Mouse (Mus musculus) adrenal gland, adult 8-10 months (tissue): Measurements from ENCODE around the gene Wdr74. TPM values are rescaled to one million over a fixed set of nuclear protein-coding genes. Genes with fewer than 3 reads are reported as not detected.

ENCODE experiments used
- microRNA-seq, 2 experiments: library from miRNA; unstranded; fragments of <30 nt; microRNA quantifications; one replicate each; pipeline ENCODE4 v1.2.0; 2022
- total RNA-seq, 4 experiments: library from RNA; stranded (reverse); gene quantifications; 2 replicates each; pipeline ENCODE4 v1.2.4; 2022

The Wdr74 gene
- total RNA-seq, 4 experiments from 2014 or later: 49.1 to 60.4 (median 53.3) TPM

Small RNAs within 50 kb of the gene (microRNA-seq; reads per million reads assigned to microRNA genes)
- 0 to 0.50 reads per million in 2 experiments for gene Mir6992

Other genes starting within 250 kb of the Wdr74 start
- under 1 TPM in 3 of 4 experiments, not detected in 1; 0.07 to 0.40 (median 0.15) TPM for gene Slc22a8, start 144.6 kb upstream of the Wdr74 start, total RNA-seq
- gene Slc22a6, start 117.8 kb upstream of the Wdr74 start, total RNA-seq: not detected
- 1 to 10 TPM; 1.2 to 2.6 (median 1.8) TPM for gene Chrm1, start 72.0 kb upstream of the Wdr74 start, total RNA-seq
- 100 to 1,000 TPM; 210 to 266 (median 246) TPM for gene Slc3a2, start 12.5 kb upstream of the Wdr74 start, total RNA-seq
- 1 to 10 TPM in 3 of 4 experiments, under 1 TPM in 1; 0.64 to 4.4 (median 1.8) TPM for gene 1700092M07Rik, start 4.9 kb downstream of the Wdr74 start, total RNA-seq
- 100 to 1,000 TPM in 3 of 4 experiments, 10 to 100 TPM in 1; 90.9 to 138 (median 118) TPM for gene Stx5a, start 5.6 kb downstream of the Wdr74 start, total RNA-seq
- 100 to 1,000 TPM; 102 to 164 (median 148) TPM for gene Nxf1, start 21.2 kb downstream of the Wdr74 start, total RNA-seq
- 100 to 1,000 TPM; 111 to 137 (median 123) TPM for gene Tmem223, start 35.2 kb downstream of the Wdr74 start, total RNA-seq
- 10 to 100 TPM; 54.8 to 73.9 (median 63.9) TPM for gene Tmem179b, start 38.6 kb downstream of the Wdr74 start, total RNA-seq
- 10 to 100 TPM; 16.6 to 26.8 (median 21.0) TPM for gene Taf6l, start 50.6 kb downstream of the Wdr74 start, total RNA-seq
- 100 to 1,000 TPM in 2 of 4 experiments, 10 to 100 TPM in 2; 86.0 to 106 (median 102) TPM for gene Polr2g, start 62.8 kb downstream of the Wdr74 start, total RNA-seq
- gene Zbtb3, start 66.7 kb downstream of the Wdr74 start, total RNA-seq: 1 to 10 TPM; 2.5 to 4.9 (median 3.5) TPM
- 10 to 100 TPM; 27.4 to 40.5 (median 35.9) TPM for gene Ttc9c, start 83.5 kb downstream of the Wdr74 start, total RNA-seq
- gene Hnrnpul2, start 84.2 kb downstream of the Wdr74 start, total RNA-seq: 10 to 100 TPM; 66.4 to 84.4 (median 73.9) TPM
- gene AC129217.1, start 93.9 kb downstream of the Wdr74 start, total RNA-seq: not detected
- 100 to 1,000 TPM in 3 of 4 experiments, 10 to 100 TPM in 1; 96.6 to 137 (median 126) TPM for gene Bscl2, start 101.6 kb downstream of the Wdr74 start, total RNA-seq
- 1 to 10 TPM; 4.7 to 9.8 (median 8.7) TPM for gene Gng3, start 103.4 kb downstream of the Wdr74 start, total RNA-seq
- gene Lrrn4cl, start 114.9 kb downstream of the Wdr74 start, total RNA-seq: 1 to 10 TPM; 2.6 to 4.5 (median 3.3) TPM
- 100 to 1,000 TPM; 203 to 231 (median 218) TPM for gene Ubxn1, start 135.7 kb downstream of the Wdr74 start, total RNA-seq
- 10 to 100 TPM; 53.2 to 91.0 (median 63.1) TPM for gene Uqcc3, start 145.1 kb downstream of the Wdr74 start, total RNA-seq
- 10 to 100 TPM in 3 of 4 experiments, 1 to 10 TPM in 1; 9.6 to 22.4 (median 14.5) TPM for gene Lbhd1, start 147.9 kb downstream of the Wdr74 start, total RNA-seq
- gene Gm49403, start 148.1 kb downstream of the Wdr74 start, total RNA-seq: not detected
- gene 1810009A15Rik, start 153.0 kb downstream of the Wdr74 start, total RNA-seq: 10 to 100 TPM; 32.6 to 54.7 (median 45.3) TPM
- 10 to 100 TPM in 1 of 4 experiments, 1 to 10 TPM in 3; 2.6 to 10.6 (median 6.0) TPM for gene Gm49416, start 153.1 kb downstream of the Wdr74 start, total RNA-seq
- 10 to 100 TPM; 22.9 to 27.8 (median 25.0) TPM for gene Ints5, start 157.2 kb downstream of the Wdr74 start, total RNA-seq
- gene Ganab, start 162.2 kb downstream of the Wdr74 start, total RNA-seq: 100 to 1,000 TPM; 204 to 232 (median 222) TPM
- gene B3gat3, start 184.5 kb downstream of the Wdr74 start, total RNA-seq: 10 to 100 TPM; 61.3 to 72.9 (median 70.0) TPM
- gene Rom1, start 193.5 kb downstream of the Wdr74 start, total RNA-seq: 10 to 100 TPM; 51.9 to 73.5 (median 54.9) TPM
- gene Eml3, start 193.7 kb downstream of the Wdr74 start, total RNA-seq: 10 to 100 TPM; 57.9 to 87.6 (median 79.6) TPM
- 100 to 1,000 TPM in 2 of 4 experiments, 10 to 100 TPM in 2; 83.4 to 133 (median 102) TPM for gene Mta2, start 206.0 kb downstream of the Wdr74 start, total RNA-seq
- 10 to 100 TPM; 22.9 to 31.9 (median 26.8) TPM for gene Tut1, start 218.0 kb downstream of the Wdr74 start, total RNA-seq
- 100 to 1,000 TPM; 306 to 355 (median 328) TPM for gene Eef1g, start 231.2 kb downstream of the Wdr74 start, total RNA-seq